Mouse (Mus musculus) heart, postnatal 0 days (tissue): ENCODE results near the gene Foxe1.

ENCODE experiments used
- CTCF ChIP-seq: IDR thresholded peaks from 2 replicates; pipeline ENCODE4 v1.5.1; 2016; ENCODE audit warnings: antibody characterized with exemption, control low read depth, low read depth
- EP300 ChIP-seq: IDR thresholded peaks from 2 replicates; pipeline ENCODE4 v1.6.1; 2016; ENCODE audit warnings: antibody characterized with exemption, low read depth

GRCm38 (mm10) chr4:46335846-46336245, 7.6 kb upstream of the Foxe1 start:
- TF ChIP-seq CTCF, result no peak
- no peak for TF ChIP-seq EP300
